Mouse (Mus musculus) liver, adult 2 months (tissue): Measurements from ENCODE around the gene Dlgap1.

Experiments
- CTCF ChIP-seq: fragments of 200-500 bp; IDR thresholded peaks from 2 replicates; pipeline ENCODE4 v1.5.1; 2011; ENCODE audit warnings: low read depth, low read length, control low read depth
- POLR2A ChIP-seq: fragments of 200-500 bp; IDR thresholded peaks from 2 replicates; pipeline ENCODE4 v1.6.1; 2011; ENCODE audit warnings: low read length, control low read depth; ENCODE audit not compliant: insufficient read depth; ENCODE audit errors: extremely low read depth

DNA sequence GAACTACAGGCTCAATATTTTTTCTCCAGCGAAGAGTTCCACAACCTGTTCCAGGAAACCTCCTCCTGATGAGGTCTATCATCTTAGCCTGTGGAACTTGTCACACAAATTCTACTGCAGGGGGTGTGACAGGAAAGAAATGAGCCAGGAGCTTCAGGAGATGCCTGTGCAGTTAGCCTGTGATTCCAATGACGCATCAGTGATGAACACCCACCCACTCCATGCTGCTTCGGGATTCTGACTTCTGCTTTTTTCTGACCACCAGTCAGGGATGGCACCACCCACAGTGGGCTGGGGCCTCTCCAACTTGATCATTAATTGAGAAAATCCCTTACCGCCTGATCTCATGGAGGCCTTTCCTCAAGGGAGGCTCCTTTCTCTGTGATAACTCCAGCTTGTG lies 830.4 kb downstream of the Dlgap1 start:
- TF ChIP-seq CTCF (no peak), POLR2A (no peak)
